Mouse (Mus musculus) forebrain, embryonic 13.5 days (tissue): ENCODE measurements at regions not wholly inside any gene's neighbourhood (a gene's known extent, or its start where the extent isn't known, plus 50 kb on each side); places are given as distances from the start of the nearest gene placed in this dataset.

Source experiments
- ATAC-seq: fragments of 200-750 bp; cut with Nextera tagmentation; 2 replicates; pipeline ENCODE4 v1.8.0; 2017
- H3K27ac ChIP-seq: fragments of 300-500 bp; sonication (generic); 2 replicates; pipeline ENCODE4 v1.5.1; 2015; ENCODE audit warnings: inconsistent platforms, mild to moderate bottlenecking, moderate library complexity
- H3K27me3 ChIP-seq: fragments of 300-500 bp; sonication (generic); 2 replicates; pipeline ENCODE4 v1.6.1; 2015; ENCODE audit warnings: mild to moderate bottlenecking, inconsistent platforms
- H3K36me3 ChIP-seq: fragments of 300-500 bp; sonication (generic); 2 replicates; pipeline ENCODE4 v1.6.1; 2015; ENCODE audit warnings: mild to moderate bottlenecking, inconsistent platforms; ENCODE audit not compliant: poor library complexity, severe bottlenecking
- H3K4me1 ChIP-seq: fragments of 300-500 bp; sonication (generic); 2 replicates; pipeline ENCODE4 v1.6.1; 2015; ENCODE audit warnings: inconsistent platforms
- H3K4me2 ChIP-seq: fragments of 300-500 bp; sonication (generic); 2 replicates; pipeline ENCODE4 v1.6.1; 2015; ENCODE audit warnings: inconsistent platforms, mild to moderate bottlenecking, moderate library complexity
- H3K4me3 ChIP-seq: fragments of 300-500 bp; sonication (generic); 2 replicates; pipeline ENCODE4 v1.5.1; 2015; ENCODE audit warnings: mild to moderate bottlenecking, inconsistent platforms
- H3K9ac ChIP-seq: fragments of 300-500 bp; sonication (generic); 2 replicates; pipeline ENCODE4 v1.6.1; 2015; ENCODE audit warnings: mild to moderate bottlenecking, inconsistent platforms
- H3K9me3 ChIP-seq: fragments of 300-500 bp; sonication (generic); replicated peaks from 2 replicates; pipeline ENCODE4 v1.6.1; 2016; ENCODE audit warnings: inconsistent platforms
- WGBS: fragments of 180-500 bp; shearing (Covaris S2); methylation state at CpG from one replicate; pipeline ENCODE4 v1.1.7; 2015; 5-methylcytosine and 5-hydroxymethylcytosine counted together

- Histone ChIP-seq H3K9me3 (no peaks in the 10 kb centered on the region), H3K27me3 (no peaks in the 10 kb centered on the region), H3K27ac (no peak overlapping the region), H3K4me3 (no peak overlapping the region), H3K36me3 (no peaks in the 10 kb centered on the region), H3K9ac (no peak overlapping the region), H3K4me1 (no peaks in the 10 kb centered on the region), H3K4me2 (no peak overlapping the region)
- ATAC-seq: peak; percentile 66; the same call in 1 of the 2 replicates
- 82% methylated on average over 3 of the region's 3 CpGs for whole genome bisulfite sequencing
These were observed 615.4 kb upstream of the Ins1 start for GRCm38 (mm10) chr19:51648586-51649158.

GRCm38 (mm10) chr19:51660186-51660585 lies 603.9 kb upstream of the Ins1 start:
- Histone ChIP-seq H3K9me3 (no peaks in the 10 kb centered on the region), H3K36me3 (no peaks in the 10 kb centered on the region), H3K4me2 (no peak overlapping the region), H3K4me3 (no peak overlapping the region), H3K9ac (no peak overlapping the region), H3K4me1 (no peaks in the 10 kb centered on the region), H3K27me3 (no peaks in the 10 kb centered on the region), H3K27ac (no peak overlapping the region)
- ATAC-seq: no peak
- WGBS: 97% methylated on average over 2 of the region's 2 CpGs

GRCm38 (mm10) chr19:51666626-51667025 lies 597.5 kb upstream of the Ins1 start:
- Histone ChIP-seq H3K4me1 (no peaks in the 10 kb centered on the region), H3K27me3 (no peaks in the 10 kb centered on the region), H3K4me3 (no peak overlapping the region), H3K4me2 (no peak overlapping the region), H3K36me3 (no peaks in the 10 kb centered on the region), H3K27ac (no peak overlapping the region), H3K9ac (no peak overlapping the region), H3K9me3 (no peaks in the 10 kb centered on the region)
- no peak for ATAC-seq
- 87% methylated on average over 5 of the region's 5 CpGs for WGBS

- no peaks in the 10 kb centered on the region for H3K9me3 ChIP-seq
- H3K9ac ChIP-seq: no peak overlapping the region
- ATAC-seq: no peak
- 83% methylated on average over 3 of the region's 3 CpGs for WGBS
- H3K27me3 ChIP-seq: no peaks in the 10 kb centered on the region
- no peaks in the 10 kb centered on the region for H3K36me3 ChIP-seq
- no peaks in the 10 kb centered on the region for H3K4me1 ChIP-seq
- no peak overlapping the region for H3K27ac ChIP-seq
- H3K4me2 ChIP-seq: no peak overlapping the region
- no peak overlapping the region for H3K4me3 ChIP-seq
These were observed 588.4 kb upstream of the Ins1 start for GRCm38 (mm10) chr19:51675706-51676105.
